Mouse (Mus musculus) midbrain, embryonic 12.5 days (tissue): ENCODE measurements around the gene Pcnx4. TPM values are rescaled to one million over a fixed set of nuclear protein-coding genes. Genes with fewer than 3 reads are reported as not detected.
"Not testable (repeated sequence)": the region's sequence is repeated elsewhere in the genome, so short reads cannot be mapped to it uniquely, and the experiment has no call there.

Source experiments
- ATAC-seq: fragments of 200-750 bp; cut with Nextera tagmentation; 2 replicates; pipeline ENCODE4 v1.8.0; 2017; ENCODE audit warnings: low read depth, moderate TSS enrichment, moderate library complexity; ENCODE audit not compliant: low FRiP score
- H3K27ac ChIP-seq: fragments of 300-500 bp; sonication (generic); replicated peaks from 2 replicates; pipeline ENCODE4 v1.5.1; 2016; ENCODE audit warnings: mild to moderate bottlenecking
- H3K27me3 ChIP-seq: fragments of 300-500 bp; sonication (generic); 2 replicates; pipeline ENCODE4 v1.6.1; 2016; ENCODE audit warnings: mild to moderate bottlenecking
- H3K36me3 ChIP-seq: fragments of 300-500 bp; sonication (generic); 2 replicates; pipeline ENCODE4 v1.6.1; 2016
- H3K4me1 ChIP-seq: fragments of 300-500 bp; sonication (generic); 2 replicates; pipeline ENCODE4 v1.6.1; 2016
- H3K4me2 ChIP-seq: fragments of 300-500 bp; sonication (generic); replicated peaks from 2 replicates; pipeline ENCODE4 v1.6.1; 2016; ENCODE audit warnings: mild to moderate bottlenecking, moderate library complexity
- H3K4me3 ChIP-seq: fragments of 300-500 bp; sonication (generic); 2 replicates; pipeline ENCODE4 v1.5.1; 2016; ENCODE audit warnings: mild to moderate bottlenecking
- H3K9ac ChIP-seq: fragments of 300-500 bp; sonication (generic); replicated peaks from 2 replicates; pipeline ENCODE4 v1.6.1; 2016; ENCODE audit warnings: mild to moderate bottlenecking, moderate library complexity
- H3K9me3 ChIP-seq: fragments of 300-500 bp; sonication (generic); 2 replicates; pipeline ENCODE4 v1.6.1; 2016; ENCODE audit warnings: mild to moderate bottlenecking
- WGBS: fragments of 180-500 bp; shearing (Covaris S2); methylation state at CpG from one replicate; pipeline ENCODE4 v1.1.7; 2016; 5-methylcytosine and 5-hydroxymethylcytosine counted together
- polyA plus RNA-seq: library from polyadenylated mRNA; unstranded; fragments of >200 nt; fragmentation: Nextera tagmentation; extraction: Ambion mirVana; gene quantifications from 2 replicates; pipeline ENCODE4 v1.2.1, GENCODE M21; 2016

Gene Pcnx4
- polyA plus RNA-seq, 1 experiment from 2014 or later: 18.6 TPM

GRCm38 (mm10) chr12:72532303-72532702 is 3.9 kb upstream of the Pcnx4 start:
- peaks cover 8% of the 10 kb centered on the region; the same call in 1 of the 2 replicates for H3K4me1 ChIP-seq
- H3K27ac ChIP-seq: no peak overlapping the region
- H3K36me3 ChIP-seq: no peaks in the 10 kb centered on the region
- H3K4me2 ChIP-seq: no peak overlapping the region
- H3K9ac ChIP-seq: no peak overlapping the region
- H3K4me3 ChIP-seq: no peak overlapping the region
- no peaks in the 10 kb centered on the region for H3K27me3 ChIP-seq
- no peak for ATAC-seq
- no peaks in the 10 kb centered on the region for H3K9me3 ChIP-seq
- 82% methylated on average over 7 of the region's 7 CpGs for WGBS

- ATAC-seq: no peak
- H3K36me3 ChIP-seq: no peaks in the 10 kb centered on the region
- H3K27ac ChIP-seq: no peak overlapping the region
- H3K9me3 ChIP-seq: no peaks in the 10 kb centered on the region
- no peaks in the 10 kb centered on the region for H3K27me3 ChIP-seq
- no peak overlapping the region for H3K9ac ChIP-seq
- WGBS: 93% methylated on average over 6 of the region's 6 CpGs
- H3K4me3 ChIP-seq: no peak overlapping the region
- H3K4me2 ChIP-seq: no peak overlapping the region
- peaks cover 8% of the 10 kb centered on the region; the same call in 1 of the 2 replicates for H3K4me1 ChIP-seq
These were observed 2.2 kb upstream of the Pcnx4 start for GRCm38 (mm10) chr12:72533986-72534385.

GRCm38 (mm10) chr12:72535599-72535998 is 584 bp upstream of the Pcnx4 start:
- H3K36me3 ChIP-seq: no peaks in the 10 kb centered on the region
- peak overlapping the region; percentile 54 for H3K27ac ChIP-seq
- H3K4me1 ChIP-seq: peaks cover 8% of the 10 kb centered on the region; the same call in 1 of the 2 replicates
- H3K9me3 ChIP-seq: no peaks in the 10 kb centered on the region
- 46% methylated on average over 3 of the region's 3 CpGs for WGBS
- no peak; the same call in 1 of the 2 replicates for ATAC-seq
- peak overlapping the region; percentile 61 for H3K9ac ChIP-seq
- no peaks in the 10 kb centered on the region for H3K27me3 ChIP-seq
- H3K4me3 ChIP-seq: peak overlapping the region; percentile 64
- peak overlapping the region; percentile 65 for H3K4me2 ChIP-seq

- Histone ChIP-seq H3K4me2 (no peak overlapping the region), H3K4me1 (peaks cover 8% of the 10 kb centered on the region; the same call in 1 of the 2 replicates), H3K27ac (no peak overlapping the region), H3K27me3 (no peaks in the 10 kb centered on the region), H3K9ac (no peak overlapping the region), H3K36me3 (0 out of 2 replicates have a peak, but pooled peaks cover 8% of the 10 kb centered on the region), H3K9me3 (no peaks in the 10 kb centered on the region), H3K4me3 (no peak overlapping the region)
- WGBS: 94% methylated on average over 10 of the region's 10 CpGs
- ATAC-seq: no peak
These were observed 2.4 kb downstream of the Pcnx4 start for GRCm38 (mm10) chr12:72538571-72538970.

- Histone ChIP-seq H3K36me3 (no peaks in the 10 kb centered on the region), H3K27ac (no peak overlapping the region), H3K9me3 (no peaks in the 10 kb centered on the region), H3K4me2 (no peak overlapping the region), H3K4me3 (no peak overlapping the region), H3K27me3 (no peaks in the 10 kb centered on the region), H3K9ac (no peak overlapping the region), H3K4me1 (0 out of 2 replicates have a peak, but pooled peaks cover 4% of the 10 kb centered on the region)
- no peak for ATAC-seq
- WGBS: 78% methylated on average over 4 of the region's 4 CpGs
These were observed 18.2 kb downstream of the Pcnx4 start for GRCm38 (mm10) chr12:72554347-72554746.

- 90% methylated on average over 4 of the region's 4 CpGs for WGBS
- H3K27me3 ChIP-seq: no peaks in the 10 kb centered on the region
- peaks cover 5% of the 10 kb centered on the region; the same call in 1 of the 2 replicates for H3K36me3 ChIP-seq
- no peak overlapping the region for H3K9ac ChIP-seq
- ATAC-seq: no peak
- no peaks in the 10 kb centered on the region for H3K9me3 ChIP-seq
- H3K27ac ChIP-seq: no peak overlapping the region
- no peak overlapping the region for H3K4me3 ChIP-seq
- no peak overlapping the region for H3K4me2 ChIP-seq
- H3K4me1 ChIP-seq: no peaks in the 10 kb centered on the region
These were observed 28.2 kb downstream of the Pcnx4 start for GRCm38 (mm10) chr12:72564281-72564795.

GRCm38 (mm10) chr12:72582021-72582420 is 45.8 kb downstream of the Pcnx4 start:
- Histone ChIP-seq H3K36me3 (peaks cover 10% of the 10 kb centered on the region), H3K4me3 (no peak overlapping the region), H3K9ac (no peak overlapping the region), H3K27me3 (no peaks in the 10 kb centered on the region), H3K4me1 (no peaks in the 10 kb centered on the region), H3K4me2 (no peak overlapping the region), H3K27ac (no peak overlapping the region), H3K9me3 (no peaks in the 10 kb centered on the region)
- 93% methylated on average over 3 of the region's 3 CpGs for WGBS
- ATAC-seq: no peak

- no peak for ATAC-seq
- Histone ChIP-seq H3K27me3 (no peaks in the 10 kb centered on the region), H3K4me2 (no peak overlapping the region), H3K9me3 (no peaks in the 10 kb centered on the region), H3K4me1 (no peaks in the 10 kb centered on the region), H3K9ac (no peak overlapping the region), H3K36me3 (peaks cover 10% of the 10 kb centered on the region), H3K4me3 (no peak overlapping the region), H3K27ac (no peak overlapping the region)
- 90% methylated on average over 2 of the region's 2 CpGs for WGBS
These were observed 46.9 kb downstream of the Pcnx4 start for GRCm38 (mm10) chr12:72583099-72583498.

- no peaks in the 10 kb centered on the region for H3K9me3 ChIP-seq
- no peak for ATAC-seq
- H3K36me3 ChIP-seq: peaks cover 1% of the 10 kb centered on the region; the same call in 1 of the 2 replicates
- H3K4me2 ChIP-seq: no peak overlapping the region
- no peaks in the 10 kb centered on the region for H3K27me3 ChIP-seq
- H3K4me1 ChIP-seq: no peaks in the 10 kb centered on the region
- H3K27ac ChIP-seq: no peak overlapping the region
- H3K9ac ChIP-seq: no peak overlapping the region
- 100% methylated on average over 1 of the region's 1 CpGs for WGBS
- no peak overlapping the region for H3K4me3 ChIP-seq
These were observed 49.2 kb downstream of the Pcnx4 start for GRCm38 (mm10) chr12:72585339-72585738.

GRCm38 (mm10) chr12:72592991-72593390 is 56.8 kb downstream of the Pcnx4 start:
- Histone ChIP-seq H3K9ac (no peak overlapping the region), H3K4me1 (no peaks in the 10 kb centered on the region), H3K4me2 (no peak overlapping the region), H3K36me3 (no peaks in the 10 kb centered on the region), H3K27me3 (no peaks in the 10 kb centered on the region), H3K9me3 (no peaks in the 10 kb centered on the region), H3K4me3 (no peak overlapping the region), H3K27ac (no peak overlapping the region)
- ATAC-seq: no peak

GRCm38 (mm10) chr12:72594001-72594400 is 57.8 kb downstream of the Pcnx4 start:
- WGBS: 71% methylated on average over 2 of the region's 2 CpGs

GRCm38 (mm10) chr12:72598731-72599130 is 62.5 kb downstream of the Pcnx4 start:
- not testable (repeated sequence) for H3K4me1 ChIP-seq, H3K9ac ChIP-seq, H3K27me3 ChIP-seq, H3K36me3 ChIP-seq, H3K4me3 ChIP-seq, H3K9me3 ChIP-seq, ATAC-seq, H3K27ac ChIP-seq, H3K4me2 ChIP-seq
- WGBS: 81% methylated on average over 2 of the region's 2 CpGs

More at GRCm38 (mm10) chr12:72594001-72594400, 57.8 kb downstream of the Pcnx4 start:
- Histone ChIP-seq H3K4me1 (no peaks in the 10 kb centered on the region), H3K36me3 (no peaks in the 10 kb centered on the region), H3K27me3 (no peaks in the 10 kb centered on the region), H3K4me3 (no peak overlapping the region), H3K9me3 (no peaks in the 10 kb centered on the region), H3K27ac (no peak overlapping the region), H3K9ac (no peak overlapping the region), H3K4me2 (no peak overlapping the region)
- no peak for ATAC-seq

GRCm38 (mm10) chr12:72612053-72612452 is 75.9 kb downstream of the Pcnx4 start:
- Histone ChIP-seq H3K9me3 (no peaks in the 10 kb centered on the region), H3K27ac (no peak overlapping the region), H3K4me2 (no peak overlapping the region), H3K9ac (no peak overlapping the region), H3K4me3 (no peak overlapping the region), H3K36me3 (no peaks in the 10 kb centered on the region), H3K27me3 (no peaks in the 10 kb centered on the region), H3K4me1 (no peaks in the 10 kb centered on the region)
- no peak for ATAC-seq
- WGBS: 95% methylated on average over 3 of the region's 3 CpGs
